Mouse (Mus musculus): Measurements from ENCODE around the gene Csad.
"Not testable (repeated sequence)": the region's sequence is repeated elsewhere in the genome, so short reads cannot be mapped to it uniquely, and the experiment has no call there.

DNA sequence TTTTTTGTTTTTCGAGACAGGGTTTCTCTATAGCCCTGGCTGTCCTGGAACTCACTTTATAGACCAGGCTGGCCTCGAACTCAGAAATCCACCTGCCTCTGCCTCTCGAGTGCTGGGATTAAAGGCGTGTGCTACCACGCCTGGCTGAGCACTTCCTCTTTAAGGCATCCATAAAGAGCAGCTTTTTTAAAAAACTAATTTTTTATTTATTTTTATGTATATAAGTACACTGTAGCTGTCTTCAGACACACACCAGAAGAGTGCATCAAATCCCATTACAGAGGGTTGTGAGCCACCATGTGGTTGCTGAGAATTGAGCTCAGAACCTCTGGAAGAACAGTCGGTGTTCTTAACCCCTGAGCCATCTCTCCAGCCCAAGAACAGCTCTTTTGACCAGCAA lies 21.1 kb upstream of the Csad start:
- not testable (repeated sequence) for TF ChIP-seq CTCF (IDR thresholded peaks at IDR 0.05; ENCODE audit: low read depth, low read length); POLR2A (IDR thresholded peaks at IDR 0.05; ENCODE audit: borderline replicate concordance, low read depth, low read length)

Measured in bone marrow macrophage, adult 2 months (primary cell).